Mouse (Mus musculus) small intestine, adult 2 months (tissue): ENCODE measurements around the gene Ttc30a1. TPM values are rescaled to one million over a fixed set of nuclear protein-coding genes. Genes with fewer than 3 reads are reported as not detected.
"Not testable (repeated sequence)": the region's sequence is repeated elsewhere in the genome, so short reads cannot be mapped to it uniquely, and the experiment has no call there.

Experiments
- H3K27ac ChIP-seq: fragments of 200-500 bp; 2 replicates; pipeline ENCODE4 v1.5.1; 2012; ENCODE audit warnings: low read depth, low read length, control low read depth, inconsistent platforms; ENCODE audit not compliant: insufficient read depth
- H3K27me3 ChIP-seq: fragments of 200-500 bp; 2 replicates; pipeline ENCODE4 v1.6.1; 2012; ENCODE audit warnings: mild to moderate bottlenecking, moderate library complexity, low read length, inconsistent platforms; ENCODE audit not compliant: control insufficient read depth, insufficient read depth
- H3K36me3 ChIP-seq: fragments of 200-500 bp; 2 replicates; pipeline ENCODE4 v1.6.1; 2012; ENCODE audit warnings: mild to moderate bottlenecking, low read length, control low read depth, inconsistent platforms; ENCODE audit not compliant: control insufficient read depth, insufficient read depth
- H3K4me1 ChIP-seq: fragments of 200-500 bp; 2 replicates; pipeline ENCODE4 v1.6.1; 2012; ENCODE audit warnings: low read length, inconsistent platforms, mixed read lengths; ENCODE audit not compliant: control insufficient read depth, insufficient read depth, insufficient read length
- H3K4me3 ChIP-seq: fragments of 200-500 bp; 2 replicates; pipeline ENCODE4 v1.5.1; 2012; ENCODE audit warnings: low read depth, mild to moderate bottlenecking, control low read depth, inconsistent platforms, low read length, moderate library complexity
- CTCF ChIP-seq: fragments of 200-500 bp; IDR thresholded peaks from 2 replicates; pipeline ENCODE4 v1.5.1; 2012; ENCODE audit warnings: low read depth, mild to moderate bottlenecking, control low read depth, inconsistent platforms, low read length, moderate library complexity, mixed read lengths; ENCODE audit not compliant: insufficient replicate concordance, insufficient read length; ENCODE audit errors: extremely low read depth
- POLR2A ChIP-seq: fragments of 200-500 bp; IDR thresholded peaks from 2 replicates; pipeline ENCODE4 v1.6.1; 2012; ENCODE audit warnings: low read depth, mild to moderate bottlenecking, control low read depth, inconsistent platforms, low read length, moderate library complexity
- WGBS: fragments of 180-500 bp; shearing (Covaris S2); methylation state at CpG from one replicate; pipeline ENCODE4 v1.1.7; 2018; 5-methylcytosine and 5-hydroxymethylcytosine counted together
- polyA plus RNA-seq: library from polyadenylated mRNA; depleted of rRNA; stranded (reverse); fragments of >200 nt; gene quantifications from 2 replicates; pipeline ENCODE4 v1.2.3, GENCODE M21; 2012; rRNA removed

Ttc30a1 gene
- polyA plus RNA-seq = 1.1 and 1.3 TPM in 2 replicates

- 3% methylated on average over 34 of the region's 34 CpGs for WGBS
- peak within 1 kb of the TSS; percentile 67 for H3K27ac ChIP-seq
- H3K4me1 ChIP-seq, H3K36me3 ChIP-seq, H3K27me3 ChIP-seq: not testable (repeated sequence)
- peak within 1 kb of the TSS; percentile 76 for H3K4me3 ChIP-seq
Observed at GRCm38 (mm10) chr2:75981440-75982081, at the start of gene Ttc30a1. Gene Ttc30a1, minus strand, starts transcription at chr2:75981967.

- WGBS = 55% methylated on average over 8 of the region's 8 CpGs
- no peak for TF ChIP-seq CTCF
- TF ChIP-seq POLR2A = no peak
- Histone ChIP-seq H3K4me3 (no peak overlapping the region), H3K4me1 (no peaks in the 10 kb centered on the region), H3K36me3 (no peaks in the 10 kb centered on the region), H3K27me3 (no peaks in the 10 kb centered on the region), H3K27ac (no peak overlapping the region)
Observed at GRCm38 (mm10) chr2:76030080-76030479, 48.3 kb upstream of the Ttc30a1 start.

- no peak overlapping the region for H3K27ac ChIP-seq
- TF ChIP-seq POLR2A = no peak
- no peak for TF ChIP-seq CTCF
Observed at GRCm38 (mm10) chr2:76029081-76029901, 47.5 kb upstream of the Ttc30a1 start.

DNA sequence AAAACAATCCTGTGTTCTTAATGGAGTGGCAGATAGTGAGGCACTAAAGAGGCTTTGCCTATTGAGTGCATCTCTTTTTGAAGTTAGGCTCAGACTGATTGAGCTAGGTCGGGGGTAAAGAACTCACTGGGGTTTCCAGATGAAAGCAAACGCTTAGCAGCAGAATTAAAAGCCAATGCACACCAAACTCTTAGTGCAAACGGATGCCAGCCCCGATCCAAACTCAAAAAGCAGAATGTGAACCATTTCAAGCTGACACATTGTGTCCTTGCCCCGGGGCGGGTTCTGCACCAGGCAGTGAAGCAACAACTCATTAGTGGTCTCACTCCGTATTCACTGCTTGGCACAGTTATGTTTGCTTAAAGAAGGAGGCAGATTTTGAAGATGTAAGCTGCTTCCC, 35.1 kb upstream of the Ttc30a1 start:
- Histone ChIP-seq H3K4me1 (no peaks in the 10 kb centered on the region), H3K27me3 (no peaks in the 10 kb centered on the region; the same call in 1 of the 2 replicates), H3K4me3 (no peak overlapping the region), H3K36me3 (no peaks in the 10 kb centered on the region), H3K27ac (no peak overlapping the region)
- 37% methylated on average over 7 of the region's 7 CpGs for whole genome bisulfite sequencing
- TF ChIP-seq CTCF (no peak), POLR2A (no peak)

More at GRCm38 (mm10) chr2:76029081-76029901, 47.5 kb upstream of the Ttc30a1 start:
- Histone ChIP-seq H3K4me1 (no peaks in the 10 kb centered on the region), H3K36me3 (no peaks in the 10 kb centered on the region), H3K4me3 (no peak overlapping the region), H3K27me3 (no peaks in the 10 kb centered on the region)
- WGBS = 35% methylated on average over 20 of the region's 20 CpGs

DNA sequence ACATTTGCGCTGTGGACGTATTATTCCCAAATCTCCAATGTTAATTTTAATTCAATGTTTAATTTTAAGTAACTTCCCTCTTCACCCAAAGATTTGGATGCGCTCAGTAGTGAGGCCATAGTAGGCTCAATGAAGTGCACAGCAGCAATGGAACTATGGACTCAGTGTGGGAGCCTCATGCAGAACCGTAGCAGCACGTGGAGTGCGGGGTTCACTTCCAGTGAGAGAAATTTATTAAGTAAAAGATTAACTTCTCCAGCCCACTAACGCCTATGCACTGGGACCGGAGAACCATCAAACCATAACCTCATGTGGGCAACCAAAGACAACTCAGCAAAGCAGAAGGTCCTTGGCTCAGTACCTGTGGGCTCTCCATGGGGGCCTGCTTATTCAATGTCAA, 34.4 kb upstream of the Ttc30a1 start:
- Histone ChIP-seq H3K4me3 (no peak overlapping the region), H3K36me3 (no peaks in the 10 kb centered on the region), H3K27ac (no peak overlapping the region), H3K4me1 (no peaks in the 10 kb centered on the region), H3K27me3 (no peaks in the 10 kb centered on the region; the same call in 1 of the 2 replicates)
- 64% methylated on average over 8 of the region's 8 CpGs for WGBS
- TF ChIP-seq CTCF = no peak
- TF ChIP-seq POLR2A = no peak

DNA sequence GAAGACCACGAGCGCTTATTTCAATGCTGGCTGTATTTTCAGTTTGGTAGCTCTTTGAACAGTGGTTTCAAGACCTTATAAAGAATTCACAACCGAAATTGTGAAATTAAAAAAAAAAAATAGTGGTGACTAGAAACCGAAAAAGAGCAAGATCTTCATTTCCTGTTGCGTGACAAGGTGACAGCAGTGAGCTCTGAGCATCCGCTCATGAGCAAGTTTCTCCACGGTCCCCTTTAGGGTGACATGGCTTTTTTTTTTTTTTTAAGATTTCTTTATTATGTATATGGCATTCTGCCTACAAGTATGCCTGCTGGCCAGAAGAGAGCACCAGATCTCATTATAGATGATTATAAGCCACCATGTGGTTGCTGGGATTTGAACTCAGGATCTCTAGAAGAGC, 33.7 kb upstream of the Ttc30a1 start:
- 89% methylated on average over 7 of the region's 7 CpGs for WGBS
- Histone ChIP-seq H3K27me3 (no peaks in the 10 kb centered on the region; the same call in 1 of the 2 replicates), H3K27ac (no peak overlapping the region), H3K4me3 (no peak overlapping the region), H3K36me3 (no peaks in the 10 kb centered on the region), H3K4me1 (no peaks in the 10 kb centered on the region)
- no peak for TF ChIP-seq CTCF
- TF ChIP-seq POLR2A = no peak

DNA sequence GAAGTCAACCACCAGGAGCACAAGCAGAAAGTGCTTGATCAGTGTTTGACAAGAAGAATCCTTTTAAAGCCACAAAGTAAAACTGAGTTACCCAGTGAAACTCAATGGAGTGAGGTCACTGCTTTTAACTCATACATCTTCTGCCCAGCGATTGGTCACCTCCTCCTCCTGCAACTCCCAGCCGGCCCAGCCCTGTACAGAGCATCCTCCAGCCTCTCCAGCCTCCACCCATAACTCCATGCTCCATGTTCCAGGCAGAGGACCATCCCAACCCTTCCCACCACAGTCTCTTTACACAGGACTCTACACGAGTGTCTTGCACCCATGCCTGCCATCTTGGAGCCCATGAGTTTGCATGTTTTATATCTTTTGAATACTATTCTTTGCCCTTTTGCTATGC, 32.9 kb upstream of the Ttc30a1 start:
- 84% methylated on average over 3 of the region's 3 CpGs for WGBS
- no peak for TF ChIP-seq POLR2A
- TF ChIP-seq CTCF = no peak
- no peaks in the 10 kb centered on the region; the same call in 1 of the 2 replicates for H3K27me3 ChIP-seq
- H3K4me3 ChIP-seq = no peak overlapping the region
- H3K27ac ChIP-seq = no peak overlapping the region
- no peaks in the 10 kb centered on the region for H3K4me1 ChIP-seq
- H3K36me3 ChIP-seq = no peaks in the 10 kb centered on the region
